Mouse (Mus musculus) limb, embryonic 12.5 days (tissue): Measurements from ENCODE around the gene Hectd1. TPM values are rescaled to one million over a fixed set of nuclear protein-coding genes. Genes with fewer than 3 reads are reported as not detected.

Experiments used
- ATAC-seq: fragments of 200-750 bp; cut with Nextera tagmentation; 2 replicates; pipeline ENCODE4 v1.8.0; 2017; ENCODE audit warnings: low read depth, moderate TSS enrichment; ENCODE audit not compliant: insufficient number of reproducible peaks, insufficient read depth, low FRiP score, low TSS enrichment
- H3K27ac ChIP-seq: fragments of 300-500 bp; sonication (generic); 2 replicates; pipeline ENCODE4 v1.5.1; 2016; ENCODE audit warnings: mild to moderate bottlenecking, moderate library complexity
- H3K27me3 ChIP-seq: fragments of 300-500 bp; sonication (generic); 2 replicates; pipeline ENCODE4 v1.6.1; 2016; ENCODE audit warnings: mild to moderate bottlenecking, moderate library complexity
- H3K36me3 ChIP-seq: fragments of 300-500 bp; sonication (generic); 2 replicates; pipeline ENCODE4 v1.6.1; 2016; ENCODE audit warnings: mild to moderate bottlenecking, moderate library complexity
- H3K4me1 ChIP-seq: fragments of 300-500 bp; sonication (generic); replicated peaks from 2 replicates; pipeline ENCODE4 v1.6.1; 2016
- H3K4me2 ChIP-seq: fragments of 300-500 bp; sonication (generic); 2 replicates; pipeline ENCODE4 v1.6.1; 2016; ENCODE audit warnings: mild to moderate bottlenecking, moderate library complexity
- H3K4me3 ChIP-seq: fragments of 300-500 bp; sonication (generic); replicated peaks from 2 replicates; pipeline ENCODE4 v1.5.1; 2016; ENCODE audit warnings: mild to moderate bottlenecking
- H3K9ac ChIP-seq: fragments of 300-500 bp; sonication (generic); replicated peaks from 2 replicates; pipeline ENCODE4 v1.6.1; 2016; ENCODE audit warnings: mild to moderate bottlenecking, moderate library complexity
- H3K9me3 ChIP-seq: fragments of 300-500 bp; sonication (generic); 2 replicates; pipeline ENCODE4 v1.6.1; 2016; ENCODE audit warnings: mild to moderate bottlenecking, moderate library complexity
- WGBS: fragments of 180-500 bp; shearing (Covaris S2); methylation state at CpG from one replicate; pipeline ENCODE4 v1.1.7; 2016; 5-methylcytosine and 5-hydroxymethylcytosine counted together
- polyA plus RNA-seq: library from polyadenylated mRNA; unstranded; fragments of >200 nt; fragmentation: Nextera tagmentation; extraction: Ambion mirVana; gene quantifications from 2 replicates; pipeline ENCODE4 v1.2.1, GENCODE M21; 2016

The Hectd1 gene
- polyA plus RNA-seq, 1 experiment from 2014 or later, result 44.9 TPM

GRCm38 (mm10) chr12:51721836-51722235, 107.5 kb downstream of the Hectd1 start:
- Histone ChIP-seq H3K4me2 (no peak overlapping the region), H3K27ac (no peak overlapping the region), H3K4me3 (no peak overlapping the region), H3K27me3 (no peaks in the 10 kb centered on the region), H3K9ac (no peak overlapping the region), H3K36me3 (peaks cover 6% of the 10 kb centered on the region; the same call in 1 of the 2 replicates), H3K9me3 (peaks cover 5% of the 10 kb centered on the region; the same call in 1 of the 2 replicates), H3K4me1 (no peaks in the 10 kb centered on the region)
- ATAC-seq, result no peak
- WGBS, result 89% methylated on average over 8 of the region's 8 CpGs

- WGBS, result 91% methylated on average over 6 of the region's 6 CpGs
- no peak overlapping the region for H3K9ac ChIP-seq
Observed at GRCm38 (mm10) chr12:51718617-51719016, 110.7 kb downstream of the Hectd1 start.

GRCm38 (mm10) chr12:51712685-51713084, 116.7 kb downstream of the Hectd1 start:
- no peak overlapping the region for H3K27ac ChIP-seq
- H3K36me3 ChIP-seq, result no peaks in the 10 kb centered on the region
- WGBS, result 62% methylated on average over 1 of the region's 1 CpGs
- no peaks in the 10 kb centered on the region for H3K27me3 ChIP-seq
- no peak for ATAC-seq
- no peak overlapping the region for H3K4me2 ChIP-seq
- no peak overlapping the region for H3K4me3 ChIP-seq
- 0 out of 2 replicates have a peak, but pooled peaks cover 3% of the 10 kb centered on the region for H3K4me1 ChIP-seq
- H3K9ac ChIP-seq, result no peak overlapping the region
- peaks cover 2% of the 10 kb centered on the region; the same call in 1 of the 2 replicates for H3K9me3 ChIP-seq

More at GRCm38 (mm10) chr12:51718617-51719016, 110.7 kb downstream of the Hectd1 start:
- Histone ChIP-seq H3K36me3 (peaks cover 3% of the 10 kb centered on the region; the same call in 1 of the 2 replicates), H3K9me3 (peaks cover 5% of the 10 kb centered on the region; the same call in 1 of the 2 replicates), H3K27ac (no peak overlapping the region), H3K27me3 (no peaks in the 10 kb centered on the region), H3K4me3 (no peak overlapping the region), H3K4me2 (no peak overlapping the region), H3K4me1 (no peaks in the 10 kb centered on the region)
- no peak for ATAC-seq

GRCm38 (mm10) chr12:51710154-51710553, 119.2 kb downstream of the Hectd1 start:
- ATAC-seq, result no peak
- H3K4me3 ChIP-seq, result no peak overlapping the region
- WGBS, result 72% methylated on average over 5 of the region's 5 CpGs

GRCm38 (mm10) chr12:51709741-51710140, 119.6 kb downstream of the Hectd1 start:
- WGBS, result 68% methylated on average over 3 of the region's 3 CpGs
- H3K27me3 ChIP-seq, result no peaks in the 10 kb centered on the region
- ATAC-seq, result no peak
- H3K27ac ChIP-seq, result no peak overlapping the region
- H3K9me3 ChIP-seq, result no peaks in the 10 kb centered on the region
- H3K36me3 ChIP-seq, result no peaks in the 10 kb centered on the region
- no peak overlapping the region for H3K4me3 ChIP-seq
- H3K4me1 ChIP-seq, result 0 out of 2 replicates have a peak, but pooled peaks cover 3% of the 10 kb centered on the region
- no peak overlapping the region for H3K9ac ChIP-seq
- no peak overlapping the region for H3K4me2 ChIP-seq

More at GRCm38 (mm10) chr12:51710154-51710553, 119.2 kb downstream of the Hectd1 start:
- H3K9me3 ChIP-seq, result no peaks in the 10 kb centered on the region
- H3K4me1 ChIP-seq, result 0 out of 2 replicates have a peak, but pooled peaks cover 3% of the 10 kb centered on the region
- H3K36me3 ChIP-seq, result no peaks in the 10 kb centered on the region
- H3K27ac ChIP-seq, result no peak overlapping the region
- H3K9ac ChIP-seq, result no peak overlapping the region
- H3K27me3 ChIP-seq, result no peaks in the 10 kb centered on the region
- no peak overlapping the region for H3K4me2 ChIP-seq

- H3K4me1 ChIP-seq, result 0 out of 2 replicates have a peak, but pooled peaks cover 3% of the 10 kb centered on the region
- no peaks in the 10 kb centered on the region for H3K27me3 ChIP-seq
- no peak overlapping the region for H3K27ac ChIP-seq
- H3K36me3 ChIP-seq, result no peaks in the 10 kb centered on the region
- 74% methylated on average over 14 of the region's 14 CpGs for WGBS
- ATAC-seq, result no peak
- no peak overlapping the region for H3K4me2 ChIP-seq
- H3K9ac ChIP-seq, result no peak overlapping the region
- H3K9me3 ChIP-seq, result no peaks in the 10 kb centered on the region
- H3K4me3 ChIP-seq, result no peak overlapping the region
Observed at GRCm38 (mm10) chr12:51708941-51709686, 120.2 kb downstream of the Hectd1 start.

- WGBS, result 88% methylated on average over 5 of the region's 5 CpGs
- no peak overlapping the region for H3K27ac ChIP-seq
Observed at GRCm38 (mm10) chr12:51706673-51707235, 122.6 kb downstream of the Hectd1 start.

GRCm38 (mm10) chr12:51705778-51706177, 123.6 kb downstream of the Hectd1 start:
- H3K4me2 ChIP-seq, result no peak overlapping the region
- no peak overlapping the region for H3K9ac ChIP-seq
- no peaks in the 10 kb centered on the region for H3K36me3 ChIP-seq
- ATAC-seq, result no peak
- peaks cover 3% of the 10 kb centered on the region; the same call in 1 of the 2 replicates for H3K9me3 ChIP-seq
- no peak overlapping the region for H3K4me3 ChIP-seq
- no peaks in the 10 kb centered on the region for H3K27me3 ChIP-seq
- 79% methylated on average over 12 of the region's 12 CpGs for WGBS
- H3K27ac ChIP-seq, result no peak overlapping the region
- peaks cover 7% of the 10 kb centered on the region; the same call in 1 of the 2 replicates for H3K4me1 ChIP-seq

More at GRCm38 (mm10) chr12:51706673-51707235, 122.6 kb downstream of the Hectd1 start:
- no peak overlapping the region for H3K4me2 ChIP-seq
- no peaks in the 10 kb centered on the region for H3K27me3 ChIP-seq
- H3K36me3 ChIP-seq, result no peaks in the 10 kb centered on the region
- no peak overlapping the region for H3K9ac ChIP-seq
- no peak overlapping the region for H3K4me3 ChIP-seq
- H3K9me3 ChIP-seq, result peaks cover 3% of the 10 kb centered on the region; the same call in 1 of the 2 replicates
- ATAC-seq, result no peak
- peaks cover 7% of the 10 kb centered on the region; the same call in 1 of the 2 replicates for H3K4me1 ChIP-seq

GRCm38 (mm10) chr12:51704572-51704971, 124.8 kb downstream of the Hectd1 start:
- no peak for ATAC-seq
- no peak overlapping the region for H3K9ac ChIP-seq
- H3K4me3 ChIP-seq, result no peak overlapping the region
- H3K27ac ChIP-seq, result no peak overlapping the region
- H3K36me3 ChIP-seq, result no peaks in the 10 kb centered on the region
- WGBS, result 75% methylated on average over 7 of the region's 7 CpGs
- peaks cover 7% of the 10 kb centered on the region; the same call in 1 of the 2 replicates for H3K4me1 ChIP-seq
- peaks cover 3% of the 10 kb centered on the region; the same call in 1 of the 2 replicates for H3K9me3 ChIP-seq
- H3K27me3 ChIP-seq, result no peaks in the 10 kb centered on the region
- H3K4me2 ChIP-seq, result no peak overlapping the region

GRCm38 (mm10) chr12:51703859-51704258, 125.5 kb downstream of the Hectd1 start:
- ATAC-seq, result peak; percentile 35; the same call in 1 of the 2 replicates
- Histone ChIP-seq H3K9ac (no peak overlapping the region), H3K36me3 (no peaks in the 10 kb centered on the region), H3K9me3 (peaks cover 3% of the 10 kb centered on the region; the same call in 1 of the 2 replicates), H3K4me1 (peaks cover 4% of the 10 kb centered on the region; the same call in 1 of the 2 replicates), H3K4me3 (no peak overlapping the region), H3K27ac (no peak overlapping the region), H3K4me2 (no peak overlapping the region), H3K27me3 (no peaks in the 10 kb centered on the region)
- 28% methylated on average over 1 of the region's 1 CpGs for WGBS

- H3K9me3 ChIP-seq, result peaks cover 3% of the 10 kb centered on the region; the same call in 1 of the 2 replicates
- no peak overlapping the region for H3K4me2 ChIP-seq
- no peaks in the 10 kb centered on the region for H3K36me3 ChIP-seq
- no peaks in the 10 kb centered on the region for H3K27me3 ChIP-seq
- no peak overlapping the region for H3K4me3 ChIP-seq
- ATAC-seq, result no peak
- H3K9ac ChIP-seq, result no peak overlapping the region
- peaks cover 4% of the 10 kb centered on the region; the same call in 1 of the 2 replicates for H3K4me1 ChIP-seq
- no peak overlapping the region for H3K27ac ChIP-seq
Observed at GRCm38 (mm10) chr12:51701723-51702122, 127.6 kb downstream of the Hectd1 start.
